Mouse (Mus musculus): Measurements from ENCODE around the gene Rb1. TPM values are rescaled to one million over a fixed set of nuclear protein-coding genes. Genes with fewer than 3 reads are reported as not detected.

Rb1 gene
- polyA plus RNA-seq, 1 experiment: 12.8 TPM

- no peak for DNase-seq (ENCODE audit: low spot score)
Observed at GRCm38 (mm10) chr14:73148125-73148524, 177.5 kb downstream of the Rb1 start.

GRCm38 (mm10) chr14:73146721-73147120 lies 178.9 kb downstream of the Rb1 start:
- DNase-seq (ENCODE audit: low spot score): no peak

- DNase-seq (ENCODE audit: low spot score): no peak
Observed at GRCm38 (mm10) chr14:73145531-73145930, 180.1 kb downstream of the Rb1 start.

- no peak for DNase-seq (ENCODE audit: low spot score)
Observed at GRCm38 (mm10) chr14:73143710-73144420, 181.8 kb downstream of the Rb1 start.

GRCm38 (mm10) chr14:73142896-73143709 lies 182.5 kb downstream of the Rb1 start:
- DNase-seq (ENCODE audit: low spot score): peak; percentile 88

GRCm38 (mm10) chr14:73142421-73142895 lies 183.2 kb downstream of the Rb1 start:
- DNase-seq (ENCODE audit: low spot score): no peak

GRCm38 (mm10) chr14:73141800-73142199 lies 183.8 kb downstream of the Rb1 start:
- no peak for DNase-seq (ENCODE audit: low spot score)

GRCm38 (mm10) chr14:73139866-73140265 lies 185.8 kb downstream of the Rb1 start:
- DNase-seq (ENCODE audit: low spot score): no peak

GRCm38 (mm10) chr14:73138483-73138882 lies 187.1 kb downstream of the Rb1 start:
- no peak for DNase-seq (ENCODE audit: low spot score)

- no peak for DNase-seq (ENCODE audit: low spot score)
Observed at GRCm38 (mm10) chr14:73137234-73137633, 188.4 kb downstream of the Rb1 start.

Other genes starting within 250 kb of the Rb1 start
- 41.3 and 47.1 TPM in 2 replicates for gene Rcbtb2, start 202.8 kb downstream of the Rb1 start, polyA plus RNA-seq (2012; rRNA removed)
- gene Lpar6, start 87.9 kb downstream of the Rb1 start, polyA plus RNA-seq (2012; rRNA removed): 10.2 and 13.2 TPM in 2 replicates
- 1,620 and 1,700 TPM in 2 replicates for gene Itm2b, start 59.5 kb upstream of the Rb1 start, polyA plus RNA-seq (2012; rRNA removed)
- 30.3 and 35.6 TPM in 2 replicates for gene Med4, start 184.2 kb upstream of the Rb1 start, polyA plus RNA-seq (2012; rRNA removed)
- gene Sucla2, start 199.5 kb upstream of the Rb1 start, polyA plus RNA-seq (2012; rRNA removed): 76.3 and 78.1 TPM in 2 replicates
- gene Nudt15, start 222.4 kb upstream of the Rb1 start, polyA plus RNA-seq (2012; rRNA removed): 1.7 and 2.2 TPM in 2 replicates